Mouse (Mus musculus) E14TG2a.4 (cell line): ENCODE data around the gene Pcbp3.

Experiments used
- H3K27me3 ChIP-seq: 2 replicates; pipeline ENCODE4 v1.6.1; 2014; ENCODE audit warnings: low read length, control low read depth; ENCODE audit not compliant: insufficient read depth
- H3K36me3 ChIP-seq: 2 replicates; pipeline ENCODE4 v1.6.1; 2014; ENCODE audit warnings: low read length, control low read depth; ENCODE audit not compliant: insufficient read depth
- H3K4me1 ChIP-seq: replicated peaks from 2 replicates; pipeline ENCODE4 v1.6.1; 2014; ENCODE audit warnings: low read depth, low read length, control low read depth
- H3K4me3 ChIP-seq: replicated peaks from 2 replicates; pipeline ENCODE4 v1.5.1; 2014; ENCODE audit warnings: mild to moderate bottlenecking, low read length
- H3K9me3 ChIP-seq: 2 replicates; pipeline ENCODE4 v1.6.1; 2014; ENCODE audit warnings: low read length, control low read depth
- CTCF ChIP-seq: conservative IDR thresholded peaks from 2 replicates; pipeline ENCODE4 v1.5.1; 2014; ENCODE audit warnings: low read length
- NANOG ChIP-seq: IDR thresholded peaks from 2 replicates; pipeline ENCODE4 v1.6.1; 2014; ENCODE audit warnings: borderline replicate concordance, low read length, mixed read lengths
- POU5F1 ChIP-seq: IDR thresholded peaks from 2 replicates; pipeline ENCODE4 v1.6.1; 2014; ENCODE audit warnings: low read length, borderline replicate concordance

The Pcbp3 gene

GRCm38 (mm10) chr10:76732391-76732790 lies 229.3 kb downstream of the Pcbp3 start:
- H3K4me3 ChIP-seq = peak overlapping the region; percentile 63
- H3K9me3 ChIP-seq = no peaks in the 10 kb centered on the region
- H3K27me3 ChIP-seq = peaks cover 28% of the 10 kb centered on the region
- H3K4me1 ChIP-seq = peaks cover 41% of the 10 kb centered on the region
- no peaks in the 10 kb centered on the region for H3K36me3 ChIP-seq
- no peak for TF ChIP-seq CTCF
- TF ChIP-seq POU5F1 = no peak
- TF ChIP-seq NANOG = no peak

- Histone ChIP-seq H3K4me3 (peak overlapping the region; percentile 63), H3K27me3 (peaks cover 28% of the 10 kb centered on the region), H3K36me3 (no peaks in the 10 kb centered on the region), H3K4me1 (peaks cover 41% of the 10 kb centered on the region), H3K9me3 (no peaks in the 10 kb centered on the region)
- TF ChIP-seq POU5F1 (no peak), CTCF (no peak), NANOG (no peak)
Measured at GRCm38 (mm10) chr10:76731621-76732239, 230.0 kb downstream of the Pcbp3 start.

GRCm38 (mm10) chr10:76729631-76730620 lies 231.8 kb downstream of the Pcbp3 start:
- Histone ChIP-seq H3K4me1 (peaks cover 41% of the 10 kb centered on the region), H3K9me3 (no peaks in the 10 kb centered on the region), H3K27me3 (peaks cover 28% of the 10 kb centered on the region), H3K36me3 (no peaks in the 10 kb centered on the region), H3K4me3 (no peak overlapping the region)
- TF ChIP-seq POU5F1 = no peak
- no peak for TF ChIP-seq NANOG
- no peak for TF ChIP-seq CTCF

- Histone ChIP-seq H3K36me3 (no peaks in the 10 kb centered on the region), H3K9me3 (no peaks in the 10 kb centered on the region), H3K4me3 (peak overlapping the region; percentile 52), H3K27me3 (peaks cover 28% of the 10 kb centered on the region), H3K4me1 (peaks cover 36% of the 10 kb centered on the region)
- TF ChIP-seq NANOG = no peak
- peak; percentile 85 for TF ChIP-seq CTCF
- TF ChIP-seq POU5F1 = no peak
Measured at GRCm38 (mm10) chr10:76728369-76728768, 233.3 kb downstream of the Pcbp3 start.

- H3K27me3 ChIP-seq = peaks cover 25% of the 10 kb centered on the region
- no peak for TF ChIP-seq NANOG
- TF ChIP-seq CTCF = no peak
- no peak for TF ChIP-seq POU5F1
- peaks cover 25% of the 10 kb centered on the region for H3K4me1 ChIP-seq
- H3K9me3 ChIP-seq = no peaks in the 10 kb centered on the region
- no peak overlapping the region for H3K4me3 ChIP-seq
- H3K36me3 ChIP-seq = no peaks in the 10 kb centered on the region
Measured at GRCm38 (mm10) chr10:76727301-76727700, 234.4 kb downstream of the Pcbp3 start.

GRCm38 (mm10) chr10:76726866-76727265 lies 234.8 kb downstream of the Pcbp3 start:
- TF ChIP-seq NANOG = no peak
- no peak for TF ChIP-seq CTCF
- no peak for TF ChIP-seq POU5F1
- Histone ChIP-seq H3K9me3 (no peaks in the 10 kb centered on the region), H3K36me3 (no peaks in the 10 kb centered on the region), H3K4me1 (peaks cover 21% of the 10 kb centered on the region), H3K27me3 (peaks cover 21% of the 10 kb centered on the region), H3K4me3 (no peak overlapping the region)

- no peaks in the 10 kb centered on the region for H3K36me3 ChIP-seq
- H3K4me3 ChIP-seq = no peak within 1 kb of the TSS
- no peak for TF ChIP-seq CTCF
- H3K9me3 ChIP-seq = no peaks in the 10 kb centered on the region
- peaks cover 17% of the 10 kb centered on the region for H3K4me1 ChIP-seq
- peaks cover 13% of the 10 kb centered on the region; the same call in 1 of the 2 replicates for H3K27me3 ChIP-seq
Measured at GRCm38 (mm10) chr10:76725682-76726285, 235.9 kb downstream of the Pcbp3 start, which contains the start of gene Col6a1. Gene Col6a1 (minus strand): TSS chr10:76726168.

GRCm38 (mm10) chr10:76725097-76725496 lies 236.6 kb downstream of the Pcbp3 start:
- peaks cover 12% of the 10 kb centered on the region for H3K4me1 ChIP-seq
- peaks cover 9% of the 10 kb centered on the region; the same call in 1 of the 2 replicates for H3K27me3 ChIP-seq
- no peaks in the 10 kb centered on the region for H3K9me3 ChIP-seq
- no peak overlapping the region for H3K4me3 ChIP-seq
- TF ChIP-seq NANOG (no peak), POU5F1 (no peak), CTCF (no peak)
- H3K36me3 ChIP-seq = no peaks in the 10 kb centered on the region
